In genomic region chr3:69674206-69674605, GRCm38 (mm10) we compare ENCODE assay signal across 14 mouse cellular contexts. TPM values are rescaled to one million over a fixed set of nuclear protein-coding genes. Genes with fewer than 3 reads are reported as not detected.
A peak's percentile ranks its signal among the peaks of the same experiment; 100 is the strongest.
DNase-seq lines count a peak whose midpoint lies in the region; ATAC-seq and TF ChIP-seq lines count a peak whose summit lies in the region.
"Had no signal": no experiment of that assay in that cellular context is flagged by ENCODE, and none has a peak within 500 bp of the region (broad histone marks: within the 10 kb centered on the region; RNA-seq: fewer than 3 reads in every experiment).

No protein-coding gene starts in this region.

- no peaks in the 10 kb centered on the region for H3K79me2 ChIP-seq in MEL (ENCODE audit: control insufficient read depth, insufficient read depth, low read length, poor library complexity)

- no peak for TF ChIP-seq RAD21 in MEL (IDR thresholded peaks at IDR 0.05; ENCODE audit: low read depth, low read length)

- ATAC-seq in intestine, embryonic 16.5 days = peak; percentile 76
- peak; percentile 89 for ATAC-seq in megakaryocyte, adult 5-6 weeks (ENCODE audit: poor library complexity, severe bottlenecking)
- no peak for ATAC-seq in forebrain, embryonic 13.5 days
- ATAC-seq in kidney, embryonic 15.5 days (replicated peaks; ENCODE audit: low FRiP score) = no peak
- ATAC-seq: hindbrain, postnatal 0 days had no signal

- no peak for TF ChIP-seq CTCF in MEL (IDR thresholded peaks at IDR 0.05 in 2 of 3, conservative IDR thresholded peaks at IDR 0.05 in 1 of 3; ENCODE audit: control insufficient read depth in 1 of 3, insufficient read depth in 1 of 3, low read depth in 2 of 3, low read length in 3 of 3, poor library complexity in 1 of 3, severe bottlenecking in 1 of 3)

- no peak overlapping the region for H3K27ac ChIP-seq in MEL (ENCODE audit: control insufficient read depth, low read depth, low read length)
- no peak overlapping the region for H3K27ac ChIP-seq in intestine, embryonic 16.5 days (ENCODE audit: low read length)
- no peak overlapping the region for H3K27ac ChIP-seq in forebrain, embryonic 13.5 days
- no peak overlapping the region for H3K27ac ChIP-seq in kidney, embryonic 15.5 days
- H3K27ac ChIP-seq: hindbrain, postnatal 0 days had no signal

- no peaks in the 10 kb centered on the region for H3K36me3 ChIP-seq in MEL (ENCODE audit: control insufficient read depth in 1 of 2, insufficient read depth in 2 of 2, low read length in 2 of 2)
- no peaks in the 10 kb centered on the region for H3K36me3 ChIP-seq in intestine, embryonic 16.5 days (ENCODE audit: control insufficient read depth, insufficient read depth, low read length)
- H3K36me3 ChIP-seq in forebrain, embryonic 13.5 days (ENCODE audit: poor library complexity, severe bottlenecking) = no peaks in the 10 kb centered on the region
- H3K36me3 ChIP-seq in kidney, embryonic 15.5 days = no peaks in the 10 kb centered on the region
- H3K36me3 ChIP-seq: heart, embryonic 12.5 days had no signal

- DNase-seq in B cell, adult 2 months = peak; percentile 7 to 20
- DNase-seq in MEL (ENCODE audit: low read depth, low spot score) = peak; percentile 22
- no peak for DNase-seq in right cerebral cortex, postnatal 14 days
- no peak for DNase-seq in urinary bladder, postnatal 10 days (ENCODE audit: low spot score)
- DNase-seq: cerebellum, adult 2 months; kidney, postnatal 10 days; lung, postnatal 14 days had no signal

- TF ChIP-seq POLR2A in MEL (IDR thresholded peaks at IDR 0.05; ENCODE audit: control insufficient read depth in 1 of 2, insufficient read depth in 1 of 2, low read depth in 1 of 2, low read length in 2 of 2, poor library complexity in 1 of 2) = no peak

- H3K4me2 ChIP-seq in intestine, embryonic 16.5 days (ENCODE audit: low read depth, low read length) = no peak overlapping the region
- H3K4me2 ChIP-seq in forebrain, embryonic 13.5 days = no peak overlapping the region
- H3K4me2 ChIP-seq in kidney, embryonic 15.5 days = no peak overlapping the region
- H3K4me2 ChIP-seq: heart, embryonic 12.5 days had no signal

- 0 out of 4 replicates have a peak, but pooled peaks cover 0 to 1% of the 10 kb centered on the region in 2 experiments for H3K27me3 ChIP-seq in MEL (ENCODE audit: control insufficient read depth in 1 of 2, insufficient read depth in 2 of 2, low read length in 2 of 2)
- H3K27me3 ChIP-seq in intestine, embryonic 16.5 days (replicated peaks; ENCODE audit: control insufficient read depth, insufficient read depth, low read length) = no peaks in the 10 kb centered on the region
- H3K27me3 ChIP-seq in forebrain, embryonic 13.5 days = no peaks in the 10 kb centered on the region
- H3K27me3 ChIP-seq in kidney, embryonic 15.5 days = no peaks in the 10 kb centered on the region
- H3K27me3 ChIP-seq: heart, embryonic 12.5 days had no signal

- no peak overlapping the region for H3K4me3 ChIP-seq in MEL (ENCODE audit: control insufficient read depth in 1 of 2, insufficient read depth in 1 of 2, low read depth in 2 of 2, low read length in 2 of 2)
- no peak overlapping the region for H3K4me3 ChIP-seq in intestine, embryonic 16.5 days (ENCODE audit: low read length)
- H3K4me3 ChIP-seq in forebrain, embryonic 13.5 days = no peak overlapping the region
- H3K4me3 ChIP-seq in kidney, embryonic 15.5 days (replicated peaks) = no peak overlapping the region
- H3K4me3 ChIP-seq: erythroblast, embryonic 14.5 days; heart, embryonic 12.5 days had no signal

- H3K9ac ChIP-seq in MEL (ENCODE audit: control insufficient read depth, low read depth, low read length, poor library complexity, severe bottlenecking) = no peak overlapping the region
- H3K9ac ChIP-seq in intestine, embryonic 16.5 days (ENCODE audit: low read depth, low read length) = no peak overlapping the region
- H3K9ac ChIP-seq in forebrain, embryonic 13.5 days = no peak overlapping the region
- no peak overlapping the region for H3K9ac ChIP-seq in kidney, embryonic 15.5 days
- H3K9ac ChIP-seq: heart, embryonic 12.5 days had no signal

- 55% methylated on average over 3 of the region's 3 CpGs for WGBS in intestine, embryonic 16.5 days
- 89% methylated on average over 3 of the region's 3 CpGs for WGBS in forebrain, embryonic 13.5 days
- WGBS in kidney, embryonic 15.5 days = 65% methylated on average over 3 of the region's 3 CpGs

- H3K9me3 ChIP-seq in MEL (replicated peaks; ENCODE audit: insufficient read depth, low read length) = no peaks in the 10 kb centered on the region
- no peaks in the 10 kb centered on the region; the same call in 1 of the 2 replicates for H3K9me3 ChIP-seq in intestine, embryonic 16.5 days (ENCODE audit: control insufficient read depth, low read length)
- H3K9me3 ChIP-seq in forebrain, embryonic 13.5 days (replicated peaks) = no peaks in the 10 kb centered on the region
- H3K9me3 ChIP-seq in kidney, embryonic 15.5 days (replicated peaks) = no peaks in the 10 kb centered on the region
- H3K9me3 ChIP-seq: heart, embryonic 12.5 days had no signal

- TF ChIP-seq EP300 in MEL (IDR thresholded peaks at IDR 0.05; ENCODE audit: low read depth in 1 of 2, low read length in 2 of 2) = 0 out of 4 replicates have a peak, but pooled peaks of 1 of the 2 experiments have one; percentile 20

- H3K4me1 ChIP-seq in MEL (ENCODE audit: control insufficient read depth in 1 of 2, insufficient read depth in 2 of 2, low read length in 2 of 2) = no peaks in the 10 kb centered on the region
- H3K4me1 ChIP-seq in intestine, embryonic 16.5 days (ENCODE audit: control insufficient read depth, insufficient read depth, low read length) = no peaks in the 10 kb centered on the region
- no peaks in the 10 kb centered on the region for H3K4me1 ChIP-seq in forebrain, embryonic 13.5 days
- no peaks in the 10 kb centered on the region for H3K4me1 ChIP-seq in kidney, embryonic 15.5 days

TF ChIP-seq in MEL, 35 proteins besides CTCF, POLR2A, EP300 and RAD21:
- TF ChIP-seq ZNF384 (IDR thresholded peaks at IDR 0.05; ENCODE audit: low read depth, low read length) (no peak), POLR2AphosphoS2 (IDR thresholded peaks at IDR 0.05; ENCODE audit: low read length) (no peak), CHD1 (IDR thresholded peaks at IDR 0.05; ENCODE audit: low read depth, low read length) (no peak), BHLHE40 (IDR thresholded peaks at IDR 0.05; ENCODE audit: borderline replicate concordance, low read depth, low read length) (no peak), HCFC1 (IDR thresholded peaks at IDR 0.05; ENCODE audit: low read depth, low read length) (no peak), E2F4 (IDR thresholded peaks at IDR 0.05; ENCODE audit: borderline replicate concordance, low read depth, low read length) (no peak), SIN3A (IDR thresholded peaks at IDR 0.05; ENCODE audit: low read length) (no peak), MEF2A (IDR thresholded peaks at IDR 0.05; ENCODE audit: extremely low read depth, insufficient replicate concordance, low read depth, low read length, poor library complexity, severe bottlenecking) (no peak), POLR2AphosphoS5 (IDR thresholded peaks at IDR 0.05; ENCODE audit: borderline replicate concordance, low read depth, low read length) (no peak), MAX (IDR thresholded peaks at IDR 0.05; ENCODE audit: low read length) (no peak), ELF1 (IDR thresholded peaks at IDR 0.05; ENCODE audit: low read depth, low read length) (no peak), ETS1 (IDR thresholded peaks at IDR 0.05; ENCODE audit: low read depth, low read length) (no peak), GABPA (IDR thresholded peaks at IDR 0.05; ENCODE audit: low read depth, low read length) (no peak), MAZ (IDR thresholded peaks at IDR 0.05; ENCODE audit: low read depth, low read length) (no peak)
TF ChIP-seq in MEL: peak in this region for 0.

RNA-seq across cellular contexts. Expression of gene Nmd3, which starts 47.6 kb away (rescaled TPM):
- total RNA-seq in MEL (2012; rRNA removed) = 188 and 218 TPM in 2 replicates
- 100 to 1,000 TPM; 189 to 956 TPM for polyA plus RNA-seq in MEL (2012; ENCODE audit: insufficient read depth in 1 of 2, insufficient read length in 2 of 2, low read depth in 1 of 2, low replicate concordance in 2 of 2, missing spikeins in 1 of 2)
- polyA plus RNA-seq in intestine, embryonic 16.5 days (2015; fragmentation: Nextera tagmentation; extraction: Ambion mirVana) = 123 and 142 TPM in 2 replicates
- total RNA-seq in megakaryocyte, adult 5-6 weeks (2015) = 44.2 and 60.2 TPM in 2 replicates
- total RNA-seq in megakaryocyte, adult 5-6 weeks (2017) = 34.5 and 42.1 TPM in 2 replicates
- polyA plus RNA-seq in forebrain, embryonic 13.5 days (2015; fragmentation: Nextera tagmentation; extraction: Ambion mirVana) = 113 and 126 TPM in 2 replicates
- polyA plus RNA-seq in kidney, embryonic 15.5 days (2015; fragmentation: Nextera tagmentation; extraction: Ambion mirVana) = 145 TPM in 2 replicates

Comparison
In these comparisons a context has a peak if more than half of its experiments do, and no peak if none do; other contexts are left out.
1. DNase-seq: peak in B cell, adult 2 months (2 of 2) and MEL (single experiment); none in right cerebral cortex, postnatal 14 days (single experiment) and urinary bladder, postnatal 10 days (single experiment).
2. ATAC-seq: peak in intestine, embryonic 16.5 days (single experiment) and megakaryocyte, adult 5-6 weeks (single experiment); none in forebrain, embryonic 13.5 days (single experiment) and kidney, embryonic 15.5 days (single experiment).